Mouse (Mus musculus): ENCODE measurements around the gene Dph6. TPM values are rescaled to one million over a fixed set of nuclear protein-coding genes. Genes with fewer than 3 reads are reported as not detected.

The Dph6 gene
- polyA plus RNA-seq, 1 experiment from 2014 or later: 15.1 TPM

DNA sequence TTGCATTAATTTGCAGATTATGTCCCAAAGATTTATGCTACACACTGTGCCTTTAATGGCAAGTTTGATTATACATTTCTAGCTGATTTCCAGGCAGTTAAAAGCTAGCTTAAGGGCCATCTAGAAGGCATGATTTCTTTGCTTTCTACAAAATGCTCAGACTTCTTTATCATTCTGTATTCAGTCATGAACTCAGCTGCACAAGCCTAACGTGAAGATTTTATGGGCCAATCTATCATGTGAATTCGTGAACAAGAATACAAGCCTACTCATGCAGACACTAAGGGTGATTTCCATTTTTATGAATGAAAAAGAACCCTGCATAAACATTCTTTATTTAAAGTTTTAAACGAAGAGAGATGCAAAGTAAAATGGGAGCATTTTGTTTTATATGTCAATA, 162.4 kb downstream of the Dph6 start:
- no peak for ATAC-seq
- 39% methylated on average over 3 of the region's 3 CpGs for WGBS
- Histone ChIP-seq H3K27me3 (replicated peaks; ENCODE audit: control insufficient read depth, insufficient read depth, low read length) (no peaks in the 10 kb centered on the region), H3K27ac (ENCODE audit: low read depth, low read length) (no peak overlapping the region), H3K9ac (ENCODE audit: low read depth, low read length) (no peak overlapping the region), H3K4me3 (ENCODE audit: low read length) (no peak overlapping the region), H3K36me3 (ENCODE audit: control insufficient read depth, insufficient read depth, low read length) (no peaks in the 10 kb centered on the region), H3K9me3 (ENCODE audit: control insufficient read depth, low read length) (no peaks in the 10 kb centered on the region), H3K4me2 (ENCODE audit: low read length) (no peak overlapping the region), H3K4me1 (ENCODE audit: control insufficient read depth, insufficient read depth, low read depth, low read length) (no peaks in the 10 kb centered on the region)

- H3K36me3 ChIP-seq (ENCODE audit: control insufficient read depth, insufficient read depth, low read length): no peaks in the 10 kb centered on the region
- H3K4me2 ChIP-seq (ENCODE audit: low read length): no peak overlapping the region
- no peaks in the 10 kb centered on the region for H3K9me3 ChIP-seq (ENCODE audit: control insufficient read depth, low read length)
- no peak overlapping the region for H3K4me3 ChIP-seq (ENCODE audit: low read length)
- no peak overlapping the region for H3K27ac ChIP-seq (ENCODE audit: low read depth, low read length)
- ATAC-seq: no peak
- no peaks in the 10 kb centered on the region for H3K4me1 ChIP-seq (ENCODE audit: control insufficient read depth, insufficient read depth, low read depth, low read length)
- no peaks in the 10 kb centered on the region for H3K27me3 ChIP-seq (replicated peaks; ENCODE audit: control insufficient read depth, insufficient read depth, low read length)
- no peak overlapping the region for H3K9ac ChIP-seq (ENCODE audit: low read depth, low read length)
- WGBS: 59% methylated on average over 3 of the region's 3 CpGs
Measured at GRCm38 (mm10) chr2:114491907-114492306, 162.9 kb downstream of the Dph6 start.

DNA sequence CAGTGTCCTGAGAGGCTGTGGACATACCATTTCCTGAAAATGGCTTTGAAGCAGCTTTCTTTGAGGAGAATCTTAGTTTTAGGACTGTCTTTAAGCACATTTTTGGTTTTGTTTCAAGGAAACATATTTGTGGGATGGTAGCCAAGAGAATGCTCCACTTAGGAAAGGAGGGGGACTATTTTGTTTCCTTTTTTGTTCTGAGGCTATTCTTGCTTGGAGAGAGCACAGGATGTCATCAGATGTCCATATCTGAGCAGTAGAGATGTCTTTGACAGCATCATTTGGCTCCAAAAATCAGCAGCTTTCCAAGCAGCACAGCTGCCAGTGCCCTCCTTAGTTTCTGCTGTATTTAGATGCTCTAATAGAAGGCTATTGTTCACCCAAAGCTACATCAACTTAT, 167.8 kb downstream of the Dph6 start:
- H3K4me3 ChIP-seq (ENCODE audit: low read length): no peak overlapping the region
- no peak overlapping the region for H3K27ac ChIP-seq (ENCODE audit: low read depth, low read length)
- H3K27me3 ChIP-seq (replicated peaks; ENCODE audit: control insufficient read depth, insufficient read depth, low read length): no peaks in the 10 kb centered on the region
- no peaks in the 10 kb centered on the region for H3K9me3 ChIP-seq (ENCODE audit: control insufficient read depth, low read length)
- H3K9ac ChIP-seq (ENCODE audit: low read depth, low read length): no peak overlapping the region
- no peaks in the 10 kb centered on the region for H3K4me1 ChIP-seq (ENCODE audit: control insufficient read depth, insufficient read depth, low read depth, low read length)
- H3K36me3 ChIP-seq (ENCODE audit: control insufficient read depth, insufficient read depth, low read length): no peaks in the 10 kb centered on the region
- H3K4me2 ChIP-seq (ENCODE audit: low read length): no peak overlapping the region
- no peak for ATAC-seq

Data from hindbrain, embryonic 16.5 days (tissue).